Mouse (Mus musculus): ENCODE measurements around the gene Nacc1. TPM values are rescaled to one million over a fixed set of nuclear protein-coding genes. Genes with fewer than 3 reads are reported as not detected.

Nacc1 gene
- polyA plus RNA-seq, 1 experiment from 2014 or later: 14.5 TPM

- Histone ChIP-seq H3K27ac (ENCODE audit: low read length) (no peak overlapping the region), H3K27me3 (ENCODE audit: control insufficient read depth, insufficient read depth, low read length) (no peaks in the 10 kb centered on the region), H3K4me3 (replicated peaks; ENCODE audit: low read length) (no peak overlapping the region), H3K9me3 (replicated peaks; ENCODE audit: control insufficient read depth, low read length) (no peaks in the 10 kb centered on the region), H3K4me2 (ENCODE audit: low read depth, low read length) (0 out of 2 replicates have a peak overlapping the region, but pooled peaks have one; percentile 51), H3K36me3 (ENCODE audit: control insufficient read depth, insufficient read depth, low read length) (no peaks in the 10 kb centered on the region), H3K9ac (ENCODE audit: low read length) (no peak overlapping the region), H3K4me1 (ENCODE audit: control insufficient read depth, insufficient read depth, low read length) (peaks cover 9% of the 10 kb centered on the region)
- 58% methylated on average over 6 of the region's 6 CpGs for WGBS
- ATAC-seq (ENCODE audit: insufficient read depth, low FRiP score): no peak
Observed at GRCm38 (mm10) chr8:84646800-84647199, 40.9 kb downstream of the Nacc1 start.

- H3K4me1 ChIP-seq (ENCODE audit: control insufficient read depth, insufficient read depth, low read length): peaks cover 11% of the 10 kb centered on the region
- no peak overlapping the region for H3K4me3 ChIP-seq (replicated peaks; ENCODE audit: low read length)
- ATAC-seq (ENCODE audit: insufficient read depth, low FRiP score): no peak
- H3K27ac ChIP-seq (ENCODE audit: low read length): no peak overlapping the region
- H3K4me2 ChIP-seq (ENCODE audit: low read depth, low read length): no peak overlapping the region
- H3K27me3 ChIP-seq (ENCODE audit: control insufficient read depth, insufficient read depth, low read length): no peaks in the 10 kb centered on the region
- H3K9ac ChIP-seq (ENCODE audit: low read length): no peak overlapping the region
- no peaks in the 10 kb centered on the region for H3K9me3 ChIP-seq (replicated peaks; ENCODE audit: control insufficient read depth, low read length)
- WGBS: 56% methylated on average over 5 of the region's 5 CpGs
- H3K36me3 ChIP-seq (ENCODE audit: control insufficient read depth, insufficient read depth, low read length): no peaks in the 10 kb centered on the region
Observed at GRCm38 (mm10) chr8:84643019-84643418, 44.6 kb downstream of the Nacc1 start.

GRCm38 (mm10) chr8:84641578-84642361, 45.9 kb downstream of the Nacc1 start:
- no peak for ATAC-seq (ENCODE audit: insufficient read depth, low FRiP score)
- Histone ChIP-seq H3K9me3 (replicated peaks; ENCODE audit: control insufficient read depth, low read length) (no peaks in the 10 kb centered on the region), H3K36me3 (ENCODE audit: control insufficient read depth, insufficient read depth, low read length) (no peaks in the 10 kb centered on the region), H3K4me2 (ENCODE audit: low read depth, low read length) (no peak overlapping the region), H3K27me3 (ENCODE audit: control insufficient read depth, insufficient read depth, low read length) (no peaks in the 10 kb centered on the region), H3K27ac (ENCODE audit: low read length) (no peak overlapping the region), H3K4me1 (ENCODE audit: control insufficient read depth, insufficient read depth, low read length) (peaks cover 6% of the 10 kb centered on the region; the same call in 1 of the 2 replicates), H3K9ac (ENCODE audit: low read length) (no peak overlapping the region), H3K4me3 (replicated peaks; ENCODE audit: low read length) (no peak overlapping the region)
- 77% methylated on average over 1 of the region's 1 CpGs for WGBS

- WGBS: 69% methylated on average over 7 of the region's 7 CpGs
- Histone ChIP-seq H3K4me2 (ENCODE audit: low read depth, low read length) (0 out of 2 replicates have a peak overlapping the region, but pooled peaks have one; percentile 34), H3K27me3 (ENCODE audit: control insufficient read depth, insufficient read depth, low read length) (no peaks in the 10 kb centered on the region), H3K4me1 (ENCODE audit: control insufficient read depth, insufficient read depth, low read length) (peaks cover 6% of the 10 kb centered on the region; the same call in 1 of the 2 replicates), H3K9ac (ENCODE audit: low read length) (no peak overlapping the region), H3K4me3 (replicated peaks; ENCODE audit: low read length) (no peak overlapping the region), H3K27ac (ENCODE audit: low read length) (no peak overlapping the region), H3K36me3 (ENCODE audit: control insufficient read depth, insufficient read depth, low read length) (no peaks in the 10 kb centered on the region), H3K9me3 (replicated peaks; ENCODE audit: control insufficient read depth, low read length) (no peaks in the 10 kb centered on the region)
- ATAC-seq (ENCODE audit: insufficient read depth, low FRiP score): no peak
Observed at GRCm38 (mm10) chr8:84640617-84641294, 46.9 kb downstream of the Nacc1 start.

- Histone ChIP-seq H3K27ac (ENCODE audit: low read length) (peak overlapping the region; percentile 48; the same call in 1 of the 2 replicates), H3K36me3 (ENCODE audit: control insufficient read depth, insufficient read depth, low read length) (no peaks in the 10 kb centered on the region), H3K4me1 (ENCODE audit: control insufficient read depth, insufficient read depth, low read length) (peaks cover 7% of the 10 kb centered on the region), H3K9ac (ENCODE audit: low read length) (peak overlapping the region; percentile 71), H3K27me3 (ENCODE audit: control insufficient read depth, insufficient read depth, low read length) (no peaks in the 10 kb centered on the region), H3K9me3 (replicated peaks; ENCODE audit: control insufficient read depth, low read length) (no peaks in the 10 kb centered on the region), H3K4me3 (replicated peaks; ENCODE audit: low read length) (peak overlapping the region; percentile 58), H3K4me2 (ENCODE audit: low read depth, low read length) (peak overlapping the region; percentile 60)
- ATAC-seq (ENCODE audit: insufficient read depth, low FRiP score): no peak
- WGBS: 26% methylated on average over 9 of the region's 9 CpGs
Observed at GRCm38 (mm10) chr8:84640010-84640588, 47.6 kb downstream of the Nacc1 start.

GRCm38 (mm10) chr8:84639162-84640009, 48.3 kb downstream of the Nacc1 start:
- H3K9me3 ChIP-seq (replicated peaks; ENCODE audit: control insufficient read depth, low read length): no peaks in the 10 kb centered on the region
- H3K4me3 ChIP-seq (replicated peaks; ENCODE audit: low read length): peak overlapping the region; percentile 58
- no peaks in the 10 kb centered on the region for H3K27me3 ChIP-seq (ENCODE audit: control insufficient read depth, insufficient read depth, low read length)
- WGBS: under 1% methylated on average over 106 of the region's 106 CpGs
- H3K4me1 ChIP-seq (ENCODE audit: control insufficient read depth, insufficient read depth, low read length): peaks cover 12% of the 10 kb centered on the region
- peak overlapping the region; percentile 79 for H3K4me2 ChIP-seq (ENCODE audit: low read depth, low read length)
- no peaks in the 10 kb centered on the region for H3K36me3 ChIP-seq (ENCODE audit: control insufficient read depth, insufficient read depth, low read length)
- peak overlapping the region; percentile 81 for H3K9ac ChIP-seq (ENCODE audit: low read length)
- peak; percentile 97 for ATAC-seq (ENCODE audit: insufficient read depth, low FRiP score)
- peak overlapping the region; percentile 89 for H3K27ac ChIP-seq (ENCODE audit: low read length)

- Histone ChIP-seq H3K9ac (ENCODE audit: low read length) (peak overlapping the region; percentile 81), H3K36me3 (ENCODE audit: control insufficient read depth, insufficient read depth, low read length) (no peaks in the 10 kb centered on the region), H3K27me3 (ENCODE audit: control insufficient read depth, insufficient read depth, low read length) (no peaks in the 10 kb centered on the region), H3K27ac (ENCODE audit: low read length) (peak overlapping the region; percentile 89), H3K4me1 (ENCODE audit: control insufficient read depth, insufficient read depth, low read length) (peaks cover 12% of the 10 kb centered on the region), H3K4me3 (replicated peaks; ENCODE audit: low read length) (peak overlapping the region; percentile 58), H3K9me3 (replicated peaks; ENCODE audit: control insufficient read depth, low read length) (no peaks in the 10 kb centered on the region), H3K4me2 (ENCODE audit: low read depth, low read length) (peak overlapping the region; percentile 79)
- WGBS: under 1% methylated on average over 40 of the region's 52 CpGs
- peak; percentile 23 for ATAC-seq (ENCODE audit: insufficient read depth, low FRiP score)
Observed at GRCm38 (mm10) chr8:84638555-84639161, 49.0 kb downstream of the Nacc1 start.

- H3K4me2 ChIP-seq (ENCODE audit: low read depth, low read length): peak overlapping the region; percentile 79
- WGBS: 38% methylated on average over 8 of the region's 8 CpGs
- H3K27ac ChIP-seq (ENCODE audit: low read length): peak overlapping the region; percentile 89; the same call in 1 of the 2 replicates
- H3K4me3 ChIP-seq (replicated peaks; ENCODE audit: low read length): peak overlapping the region; percentile 58
- H3K27me3 ChIP-seq (ENCODE audit: control insufficient read depth, insufficient read depth, low read length): no peaks in the 10 kb centered on the region
- no peaks in the 10 kb centered on the region for H3K9me3 ChIP-seq (replicated peaks; ENCODE audit: control insufficient read depth, low read length)
- H3K4me1 ChIP-seq (ENCODE audit: control insufficient read depth, insufficient read depth, low read length): peaks cover 12% of the 10 kb centered on the region
- ATAC-seq (ENCODE audit: insufficient read depth, low FRiP score): no peak
- H3K9ac ChIP-seq (ENCODE audit: low read length): peak overlapping the region; percentile 81
- no peaks in the 10 kb centered on the region for H3K36me3 ChIP-seq (ENCODE audit: control insufficient read depth, insufficient read depth, low read length)
Observed at GRCm38 (mm10) chr8:84637946-84638554, 49.6 kb downstream of the Nacc1 start.
